Mouse (Mus musculus): ENCODE data around the gene Aldh3b3. TPM values are rescaled to one million over a fixed set of nuclear protein-coding genes. Genes with fewer than 3 reads are reported as not detected.

The Aldh3b3 gene
- 0.07 TPM in 1 of 2 replicates, not detected in the other for polyA plus RNA-seq (2015; fragmentation: Nextera tagmentation; extraction: Ambion mirVana)

DNA sequence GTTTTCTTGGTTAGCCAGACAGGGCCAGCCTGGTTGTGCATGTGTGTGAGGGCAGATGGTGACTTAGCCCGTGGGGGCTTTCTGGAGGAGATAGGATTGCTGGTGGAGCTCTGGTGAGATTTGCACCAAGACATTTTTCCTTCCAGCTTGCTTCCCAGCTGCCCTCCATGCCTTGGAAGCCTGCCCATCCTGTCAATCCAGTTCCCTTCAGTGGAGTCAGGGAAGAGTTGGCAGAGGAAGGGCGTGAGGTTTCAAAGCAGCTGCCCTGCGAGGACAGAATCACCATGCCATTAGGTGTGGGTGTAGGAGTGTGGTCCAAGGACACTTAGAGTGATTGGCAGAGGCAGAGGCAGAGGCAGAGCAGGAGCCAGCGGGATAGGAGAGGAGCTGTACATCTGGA, at the start of gene Aldh3b3:
Gene Aldh3b3 (plus strand): TSS at position 176 of the 400 bp plus-strand sequence.
- no peak within 1 kb of the TSS for H3K4me3 ChIP-seq (replicated peaks; ENCODE audit: low read depth, low read length)
- no peak within 1 kb of the TSS for H3K27ac ChIP-seq
- H3K27me3 ChIP-seq (ENCODE audit: insufficient read depth, low read length), result no peaks in the 10 kb centered on the region
- no peaks in the 10 kb centered on the region for H3K9me3 ChIP-seq (replicated peaks; ENCODE audit: low read length)
- TF ChIP-seq CTCF (IDR thresholded peaks at IDR 0.05; ENCODE audit: low read depth), result no peak
- no peak within 1 kb of the TSS for H3K9ac ChIP-seq (ENCODE audit: low read depth, low read length)
- WGBS, result 69% methylated on average over 4 of the region's 4 CpGs
- ATAC-seq (replicated peaks; ENCODE audit: low FRiP score, low read depth), result no peak
- H3K4me1 ChIP-seq (replicated peaks; ENCODE audit: insufficient read depth, low read length), result no peaks in the 10 kb centered on the region
- H3K4me2 ChIP-seq (ENCODE audit: low read length), result no peak within 1 kb of the TSS
- H3K36me3 ChIP-seq (ENCODE audit: insufficient read depth, low read length), result no peaks in the 10 kb centered on the region
- no peak for DNase-seq (ENCODE audit: low spot score)

DNA sequence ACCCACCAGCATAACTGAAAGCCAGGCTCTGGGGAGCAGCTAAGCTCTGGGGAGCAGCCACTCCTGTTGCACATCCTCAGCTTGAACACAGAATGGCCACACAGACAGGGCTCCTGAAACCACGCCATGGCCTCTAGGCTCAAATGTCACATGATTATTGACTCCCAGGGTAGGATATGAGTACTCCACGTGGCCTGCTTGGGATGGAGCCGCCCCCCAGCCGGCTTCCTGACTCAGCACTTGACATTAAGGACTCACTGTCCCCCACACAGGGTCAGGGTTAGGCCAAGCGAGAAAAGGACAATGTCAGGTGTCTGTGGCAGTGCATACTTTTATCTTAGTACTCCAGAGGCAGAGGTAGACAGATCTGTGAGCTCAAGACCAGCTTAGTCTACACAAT, 48.2 kb upstream of the Aldh3b3 start:
- H3K9ac ChIP-seq (ENCODE audit: low read depth, low read length), result no peak overlapping the region
- H3K4me2 ChIP-seq (ENCODE audit: low read length), result no peak overlapping the region
- H3K4me1 ChIP-seq (replicated peaks; ENCODE audit: insufficient read depth, low read length), result peaks cover 25% of the 10 kb centered on the region

DNA sequence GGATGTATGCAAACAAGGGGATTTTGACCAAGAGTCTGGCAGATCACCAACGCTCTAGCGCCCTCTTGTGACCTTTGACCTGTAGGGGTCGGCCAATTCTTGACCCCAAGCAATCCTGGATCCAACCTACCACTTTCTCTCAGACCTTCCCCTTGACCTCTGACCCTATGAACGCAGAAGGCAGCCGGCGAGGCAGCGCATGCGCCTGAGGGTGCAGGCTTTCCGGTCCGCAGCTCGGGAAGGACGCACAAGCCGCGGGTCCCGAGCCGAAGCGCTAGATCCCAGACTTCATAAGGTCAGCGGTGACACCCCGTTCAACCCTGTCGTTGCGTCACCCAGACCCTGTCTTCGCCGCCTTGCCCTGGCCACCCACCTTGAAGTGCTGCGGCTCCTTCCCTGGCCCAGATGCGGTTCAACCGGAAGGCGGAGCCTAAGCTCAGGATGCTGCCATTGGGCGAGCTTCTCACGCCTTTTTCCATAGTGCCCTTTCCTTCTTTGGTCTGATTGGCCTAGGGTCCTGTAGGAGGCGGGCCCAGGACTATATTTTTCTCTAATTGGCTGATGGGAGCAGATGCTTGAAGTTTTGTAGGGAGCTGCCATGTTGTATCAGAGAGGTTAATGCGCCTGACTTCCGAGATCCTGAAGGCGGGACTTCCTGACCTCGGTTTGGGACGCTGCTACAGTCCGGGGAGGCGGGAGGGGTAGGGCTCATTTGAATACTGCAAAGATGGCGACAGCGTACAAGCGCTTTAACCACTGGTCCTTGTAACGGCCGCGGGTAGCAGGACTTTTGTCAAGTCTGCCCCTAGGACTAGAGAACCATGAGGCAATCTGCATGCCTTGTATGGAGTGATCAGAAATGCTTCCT, 45.9 kb upstream of the Aldh3b3 start, which contains the start of gene Ndufs8:
Gene Ndufs8 (minus strand): TSS at position 438 of the 868 bp plus-strand sequence.
- peaks cover 12% of the 10 kb centered on the region for H3K4me1 ChIP-seq (replicated peaks; ENCODE audit: insufficient read depth, low read length)
- peak within 1 kb of the TSS; percentile 65 for H3K4me2 ChIP-seq (ENCODE audit: low read length)
- no peaks in the 10 kb centered on the region for H3K9me3 ChIP-seq (replicated peaks; ENCODE audit: low read length)
- ATAC-seq (replicated peaks; ENCODE audit: low FRiP score, low read depth), result peak; percentile 96
- H3K9ac ChIP-seq (ENCODE audit: low read depth, low read length), result peak within 1 kb of the TSS; percentile 66
- H3K27me3 ChIP-seq (ENCODE audit: insufficient read depth, low read length), result no peaks in the 10 kb centered on the region
- under 1% methylated on average over 43 of the region's 43 CpGs for WGBS
- peak within 1 kb of the TSS; percentile 57 for H3K4me3 ChIP-seq (replicated peaks; ENCODE audit: low read depth, low read length)
- peaks cover 26% of the 10 kb centered on the region for H3K36me3 ChIP-seq (ENCODE audit: insufficient read depth, low read length)
- peak; percentile 100 for DNase-seq (ENCODE audit: low spot score)
- peak within 1 kb of the TSS; percentile 88 for H3K27ac ChIP-seq
- no peak; the same call in 1 of the 2 replicates for TF ChIP-seq CTCF (IDR thresholded peaks at IDR 0.05; ENCODE audit: low read depth)

More for the DNA sequence above, 48.2 kb upstream of the Aldh3b3 start:
- peaks cover 26% of the 10 kb centered on the region for H3K36me3 ChIP-seq (ENCODE audit: insufficient read depth, low read length)
- no peak overlapping the region for H3K27ac ChIP-seq
- no peak for DNase-seq (ENCODE audit: low spot score)
- no peak for TF ChIP-seq CTCF (IDR thresholded peaks at IDR 0.05; ENCODE audit: low read depth)
- H3K9me3 ChIP-seq (replicated peaks; ENCODE audit: low read length), result no peaks in the 10 kb centered on the region
- no peak for ATAC-seq (replicated peaks; ENCODE audit: low FRiP score, low read depth)
- H3K27me3 ChIP-seq (ENCODE audit: insufficient read depth, low read length), result no peaks in the 10 kb centered on the region
- H3K4me3 ChIP-seq (replicated peaks; ENCODE audit: low read depth, low read length), result no peak overlapping the region
- 70% methylated on average over 5 of the region's 5 CpGs for WGBS

DNA sequence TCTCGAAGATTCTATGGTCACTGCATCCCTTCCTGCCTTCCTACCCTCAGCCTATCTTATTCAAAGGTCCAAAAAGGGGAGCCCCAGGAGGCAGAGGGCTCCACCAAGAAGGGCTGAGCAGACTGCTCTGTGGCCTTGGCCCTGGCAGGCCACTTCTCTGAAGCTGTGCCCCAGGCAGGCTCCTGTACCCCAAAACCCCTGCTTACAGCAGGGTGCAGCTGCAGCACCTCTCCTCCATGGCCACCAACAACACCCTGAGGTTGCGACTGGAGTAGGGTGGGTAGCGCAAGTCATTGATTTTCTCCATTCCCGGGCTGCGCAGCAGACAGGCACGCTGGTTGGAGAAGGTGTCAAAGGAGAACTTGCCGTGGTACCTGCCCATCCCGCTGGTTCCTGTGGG, 44.8 kb upstream of the Aldh3b3 start:
- Histone ChIP-seq H3K27ac (peak overlapping the region; percentile 75; the same call in 1 of the 2 replicates), H3K27me3 (ENCODE audit: insufficient read depth, low read length) (no peaks in the 10 kb centered on the region)
- ATAC-seq (replicated peaks; ENCODE audit: low FRiP score, low read depth), result no peak

DNA sequence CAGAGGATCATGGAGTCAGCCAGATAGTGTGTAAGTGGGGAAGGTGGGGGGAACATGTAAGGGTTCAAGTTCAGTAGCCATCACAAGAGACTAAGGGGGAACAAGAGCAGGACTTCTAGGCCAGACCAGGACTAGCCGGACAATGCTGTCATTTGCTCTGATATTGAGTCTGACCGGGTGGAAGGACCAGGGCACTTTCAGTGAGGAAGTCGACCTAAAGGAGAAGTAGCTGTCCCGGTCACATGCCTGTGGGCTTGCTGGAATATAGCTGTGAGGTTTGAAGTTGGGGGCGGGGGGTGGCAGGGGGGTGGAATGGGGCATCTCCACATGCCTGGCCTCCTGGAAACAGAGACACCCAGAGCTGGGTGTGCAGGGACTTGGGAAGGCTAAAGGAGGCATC, 43.9 kb upstream of the Aldh3b3 start:
- Histone ChIP-seq H3K27me3 (ENCODE audit: insufficient read depth, low read length) (no peaks in the 10 kb centered on the region), H3K4me1 (replicated peaks; ENCODE audit: insufficient read depth, low read length) (peaks cover 13% of the 10 kb centered on the region), H3K4me2 (ENCODE audit: low read length) (no peak overlapping the region), H3K36me3 (ENCODE audit: insufficient read depth, low read length) (peaks cover 15% of the 10 kb centered on the region), H3K4me3 (replicated peaks; ENCODE audit: low read depth, low read length) (no peak overlapping the region), H3K27ac (no peak overlapping the region), H3K9ac (ENCODE audit: low read depth, low read length) (no peak overlapping the region), H3K9me3 (replicated peaks; ENCODE audit: low read length) (no peaks in the 10 kb centered on the region)
- no peak for TF ChIP-seq CTCF (IDR thresholded peaks at IDR 0.05; ENCODE audit: low read depth)
- ATAC-seq (replicated peaks; ENCODE audit: low FRiP score, low read depth) (no peak), DNase-seq (ENCODE audit: low spot score) (no peak)
- 89% methylated on average over 5 of the region's 5 CpGs for WGBS

More for the DNA sequence above, 44.8 kb upstream of the Aldh3b3 start:
- peaks cover 20% of the 10 kb centered on the region for H3K36me3 ChIP-seq (ENCODE audit: insufficient read depth, low read length)
- 83% methylated on average over 8 of the region's 8 CpGs for WGBS
- DNase-seq (ENCODE audit: low spot score), result no peak
- no peaks in the 10 kb centered on the region for H3K9me3 ChIP-seq (replicated peaks; ENCODE audit: low read length)
- H3K4me2 ChIP-seq (ENCODE audit: low read length), result peak overlapping the region; percentile 65
- H3K4me3 ChIP-seq (replicated peaks; ENCODE audit: low read depth, low read length), result peak overlapping the region; percentile 57
- peaks cover 10% of the 10 kb centered on the region for H3K4me1 ChIP-seq (replicated peaks; ENCODE audit: insufficient read depth, low read length)
- H3K9ac ChIP-seq (ENCODE audit: low read depth, low read length), result peak overlapping the region; percentile 43; the same call in 1 of the 2 replicates
- no peak for TF ChIP-seq CTCF (IDR thresholded peaks at IDR 0.05; ENCODE audit: low read depth)

DNA sequence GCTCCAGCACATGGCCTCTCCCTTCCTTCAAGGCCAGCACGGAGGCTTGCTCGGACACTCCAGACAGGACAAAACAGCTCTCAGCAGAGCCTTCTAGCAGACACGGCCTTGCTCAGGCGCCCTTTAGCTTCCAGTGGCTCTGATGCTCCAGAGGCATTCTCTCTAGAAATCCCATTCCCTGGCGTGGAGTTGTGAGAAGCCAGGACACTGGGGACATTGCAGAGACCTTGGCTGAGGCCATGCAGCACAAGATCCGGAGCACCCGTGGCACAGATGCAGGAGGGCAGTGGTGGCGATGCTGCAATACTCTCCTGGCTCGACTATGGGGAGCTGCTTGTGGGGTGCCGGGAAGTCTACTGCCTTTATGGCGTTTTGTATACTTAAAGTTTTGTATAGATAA, 41.7 kb upstream of the Aldh3b3 start:
- WGBS, result 81% methylated on average over 11 of the region's 11 CpGs
- Histone ChIP-seq H3K27ac (no peak overlapping the region), H3K9ac (ENCODE audit: low read depth, low read length) (no peak overlapping the region), H3K4me3 (replicated peaks; ENCODE audit: low read depth, low read length) (no peak overlapping the region), H3K9me3 (replicated peaks; ENCODE audit: low read length) (no peaks in the 10 kb centered on the region), H3K4me1 (replicated peaks; ENCODE audit: insufficient read depth, low read length) (peaks cover 13% of the 10 kb centered on the region), H3K27me3 (ENCODE audit: insufficient read depth, low read length) (no peaks in the 10 kb centered on the region), H3K36me3 (ENCODE audit: insufficient read depth, low read length) (no peaks in the 10 kb centered on the region), H3K4me2 (ENCODE audit: low read length) (no peak overlapping the region)
- ATAC-seq (replicated peaks; ENCODE audit: low FRiP score, low read depth) (no peak), DNase-seq (ENCODE audit: low spot score) (no peak)
- no peak for TF ChIP-seq CTCF (IDR thresholded peaks at IDR 0.05; ENCODE audit: low read depth)

Data from kidney, postnatal 0 days (tissue).